9 mouse cellular contexts compared by ENCODE assay signal in the genomic region with DNA sequence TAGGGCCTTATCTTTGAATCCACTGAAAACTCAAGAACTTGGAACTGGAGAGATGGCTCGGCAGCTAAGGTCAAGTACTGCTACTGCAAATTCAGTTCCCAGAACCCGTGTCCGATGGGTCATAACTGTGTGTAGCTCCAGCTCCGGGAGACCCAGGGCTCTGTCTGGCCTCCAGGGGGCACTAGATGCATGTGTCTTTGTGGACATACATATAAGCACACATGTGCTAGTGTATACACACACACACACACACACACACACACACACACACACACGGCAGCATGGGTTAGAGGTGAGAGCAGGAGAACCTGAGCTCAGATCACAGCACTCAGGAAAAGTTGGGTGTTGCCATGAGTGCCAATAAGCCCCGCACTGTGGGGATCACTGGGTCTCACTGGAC. TPM values are rescaled to one million over a fixed set of nuclear protein-coding genes. Genes with fewer than 3 reads are reported as not detected.
DNase-seq lines count a peak whose midpoint lies in the region; ATAC-seq and TF ChIP-seq lines count a peak whose summit lies in the region.
"Had no signal": no experiment of that assay in that cellular context is flagged by ENCODE, and none has a peak within 500 bp of the region (broad histone marks: within the 10 kb centered on the region; RNA-seq: fewer than 3 reads in every experiment).

No protein-coding gene starts in this region.

- TF ChIP-seq CTCF in forebrain, postnatal 0 days (IDR thresholded peaks at IDR 0.05; ENCODE audit: low read depth) = no peak
- TF ChIP-seq CTCF in left cerebral cortex, adult 2 months (IDR thresholded peaks at IDR 0.05) = no peak; the same call in 1 of the 2 replicates

- no peaks in the 10 kb centered on the region for H3K36me3 ChIP-seq in forebrain, embryonic 13.5 days (ENCODE audit: poor library complexity, severe bottlenecking)
- H3K36me3 ChIP-seq in forebrain, postnatal 0 days (ENCODE audit: insufficient read depth) = no peaks in the 10 kb centered on the region
- H3K36me3 ChIP-seq: heart, embryonic 13.5 days had no signal

- intact Hi-C loops in heart, postnatal 10 days (cut with DNase I) = loop anchor here (1.0 kb wide), 1 partner anchor 271 kb away; no protein-coding TSS in a partner anchor
- intact Hi-C loops in left cerebral cortex, adult 2 months (cut with DNase I) = no loop called here

- 0 out of 2 replicates have a peak, but pooled peaks have one; percentile 53 for ATAC-seq in forebrain, embryonic 13.5 days
- ATAC-seq in forebrain, postnatal 0 days = no peak
- ATAC-seq in erythroid progenitor cell, adult 5-6 weeks (replicated peaks; ENCODE audit: low FRiP score, poor library complexity, severe bottlenecking) = no peak

- no peak overlapping the region for H3K27ac ChIP-seq in forebrain, embryonic 13.5 days
- no peak overlapping the region for H3K27ac ChIP-seq in forebrain, postnatal 0 days (ENCODE audit: low read depth, low read length)
- no peak overlapping the region for H3K27ac ChIP-seq in left cerebral cortex, adult 2 months
- H3K27ac ChIP-seq: heart, embryonic 13.5 days had no signal

- H3K27me3 ChIP-seq in forebrain, embryonic 13.5 days = no peaks in the 10 kb centered on the region
- H3K27me3 ChIP-seq in forebrain, postnatal 0 days (ENCODE audit: insufficient read depth, low read length) = no peaks in the 10 kb centered on the region
- H3K27me3 ChIP-seq: heart, embryonic 13.5 days had no signal

- no peak overlapping the region for H3K4me2 ChIP-seq in forebrain, embryonic 13.5 days
- H3K4me2 ChIP-seq in forebrain, postnatal 0 days (ENCODE audit: low read depth) = no peak overlapping the region
- H3K4me2 ChIP-seq: heart, embryonic 13.5 days had no signal

- no peaks in the 10 kb centered on the region for H3K4me1 ChIP-seq in forebrain, embryonic 13.5 days
- no peaks in the 10 kb centered on the region for H3K4me1 ChIP-seq in forebrain, postnatal 0 days (ENCODE audit: insufficient read depth)
- H3K4me1 ChIP-seq: heart, embryonic 13.5 days had no signal

- H3K9me3 ChIP-seq in forebrain, embryonic 13.5 days (replicated peaks) = no peaks in the 10 kb centered on the region
- no peaks in the 10 kb centered on the region for H3K9me3 ChIP-seq in forebrain, postnatal 0 days (ENCODE audit: low read length)
- H3K9me3 ChIP-seq: heart, embryonic 13.5 days had no signal

- DNase-seq in forebrain, postnatal 0 days = no peak
- peak; percentile 9 for DNase-seq in right cerebral cortex, postnatal 14 days
- DNase-seq in right cerebral cortex, adult 18-20 months = no peak
- DNase-seq in heart, postnatal 10 days = peak; percentile 14 to 28
- peak; percentile 60 for DNase-seq in lung, postnatal 14 days
- no peak for DNase-seq in left cerebral cortex, adult 2 months (ENCODE audit: extremely low spot score in 1 of 2, low spot score in 2 of 2)

- no peak overlapping the region for H3K4me3 ChIP-seq in forebrain, embryonic 13.5 days
- no peak overlapping the region for H3K4me3 ChIP-seq in forebrain, postnatal 0 days (ENCODE audit: low read depth, low read length)
- H3K4me3 ChIP-seq in left cerebral cortex, adult 2 months = no peak overlapping the region
- H3K4me3 ChIP-seq: heart, embryonic 13.5 days had no signal

- 84% methylated on average over 6 of the region's 6 CpGs for WGBS in forebrain, embryonic 13.5 days
- WGBS in forebrain, postnatal 0 days = 80% methylated on average over 6 of the region's 6 CpGs

- H3K9ac ChIP-seq in forebrain, embryonic 13.5 days = no peak overlapping the region
- H3K9ac ChIP-seq in forebrain, postnatal 0 days = no peak overlapping the region
- H3K9ac ChIP-seq: heart, embryonic 13.5 days had no signal

RNA-seq across cellular contexts. Expression of gene Ptgfr, which starts 19.2 kb away (rescaled TPM):
- polyA plus RNA-seq in forebrain, embryonic 13.5 days (2015; fragmentation: Nextera tagmentation; extraction: Ambion mirVana) = 0.27 and 0.28 TPM in 2 replicates
- 0.69 and 21.6 TPM in 2 replicates for total RNA-seq in forebrain, postnatal 0 days (2014; rRNA removed)
- polyA plus RNA-seq in forebrain, postnatal 0 days (2015; fragmentation: Nextera tagmentation; extraction: Ambion mirVana) = 1.0 and 1.1 TPM in 2 replicates
- total RNA-seq in heart, postnatal 10 days (2021) = 1 to 10 TPM in 1 of 2 experiments, under 1 TPM in 1; 0.92 to 1.6 TPM
- not detected in 2 replicates for total RNA-seq in erythroid progenitor cell, adult 5-6 weeks (2015; ENCODE audit: low replicate concordance)
- total RNA-seq in erythroid progenitor cell, adult 5-6 weeks (2017; ENCODE audit: low replicate concordance) = 0.26 and 0.76 TPM in 2 replicates
- total RNA-seq in left cerebral cortex, adult 2 months (2021) = 1 to 10 TPM in 1 of 2 experiments, under 1 TPM in 1; 0.82 to 1.5 TPM

RNA-seq across cellular contexts. Expression of gene Ifi44l, which starts 55.6 kb away (rescaled TPM):
- not detected in 2 replicates for polyA plus RNA-seq in forebrain, embryonic 13.5 days (2015; fragmentation: Nextera tagmentation; extraction: Ambion mirVana)
- total RNA-seq in forebrain, postnatal 0 days (2014; rRNA removed) = not detected in 2 replicates
- not detected in 2 replicates for polyA plus RNA-seq in forebrain, postnatal 0 days (2015; fragmentation: Nextera tagmentation; extraction: Ambion mirVana)
- total RNA-seq in heart, postnatal 10 days (2021) = not detected
- not detected in 2 replicates for total RNA-seq in erythroid progenitor cell, adult 5-6 weeks (2015; ENCODE audit: low replicate concordance)
- not detected in 2 replicates for total RNA-seq in erythroid progenitor cell, adult 5-6 weeks (2017; ENCODE audit: low replicate concordance)
- not detected for total RNA-seq in left cerebral cortex, adult 2 months (2021)
- polyA plus RNA-seq: heart, embryonic 13.5 days had no signal

Comparison
In these comparisons a context has a peak if more than half of its experiments do, and no peak if none do; other contexts are left out.
1. DNase-seq: peak in right cerebral cortex, postnatal 14 days (single experiment), heart, postnatal 10 days (2 of 2) and lung, postnatal 14 days (single experiment); none in forebrain, postnatal 0 days (single experiment), right cerebral cortex, adult 18-20 months (single experiment) and left cerebral cortex, adult 2 months (0 of 2).